Mouse (Mus musculus) right cerebral cortex, postnatal 4 days (tissue): Measurements from ENCODE around the gene Pole2.

Source experiments
- DNase-seq: peaks from one replicate; pipeline ENCODE4 v3.0.0-alpha.2; 2022

Gene Pole2

GRCm38 (mm10) chr12:69227776-69228466 is at the start of gene Pole2:
Gene Pole2 (minus strand): TSS chr12:69228195.
- peak; percentile 90 for DNase-seq

- no peak for DNase-seq
These were observed 41.0 kb upstream of the Pole2 start for GRCm38 (mm10) chr12:69268956-69269355.

GRCm38 (mm10) chr12:69267956-69268632 is 40.1 kb upstream of the Pole2 start:
- peak; percentile 8 for DNase-seq

GRCm38 (mm10) chr12:69265031-69265430 is 37.0 kb upstream of the Pole2 start:
- no peak for DNase-seq

- no peak for DNase-seq
These were observed 34.3 kb upstream of the Pole2 start for GRCm38 (mm10) chr12:69262251-69262650.

GRCm38 (mm10) chr12:69257836-69258235 is 29.8 kb upstream of the Pole2 start:
- no peak for DNase-seq

- DNase-seq, result no peak
These were observed 25.8 kb upstream of the Pole2 start for GRCm38 (mm10) chr12:69253806-69254205.

- DNase-seq, result no peak
These were observed 22.8 kb upstream of the Pole2 start for GRCm38 (mm10) chr12:69250756-69251155.

- DNase-seq, result no peak
These were observed 21.8 kb upstream of the Pole2 start for GRCm38 (mm10) chr12:69249766-69250165.

GRCm38 (mm10) chr12:69241771-69242431 is 13.9 kb upstream of the Pole2 start:
- DNase-seq, result peak; percentile 72

- no peak for DNase-seq
These were observed 13.4 kb upstream of the Pole2 start for GRCm38 (mm10) chr12:69241405-69241770.

GRCm38 (mm10) chr12:69240876-69241275 is 12.9 kb upstream of the Pole2 start, which contains the start of gene Klhdc1:
Gene Klhdc1 (plus strand): TSS chr12:69241176.
- DNase-seq, result no peak

GRCm38 (mm10) chr12:69238284-69238683 is 10.3 kb upstream of the Pole2 start:
- DNase-seq, result no peak

- no peak for DNase-seq
These were observed 7.8 kb upstream of the Pole2 start for GRCm38 (mm10) chr12:69235782-69236181.

- DNase-seq, result no peak
These were observed 1.3 kb upstream of the Pole2 start for GRCm38 (mm10) chr12:69229251-69229650.

GRCm38 (mm10) chr12:69220613-69221277 is 7.2 kb downstream of the Pole2 start:
- no peak for DNase-seq

GRCm38 (mm10) chr12:69216587-69216986 is 11.4 kb downstream of the Pole2 start:
- DNase-seq, result no peak

GRCm38 (mm10) chr12:69215000-69215785 is 12.8 kb downstream of the Pole2 start:
- no peak for DNase-seq

GRCm38 (mm10) chr12:69214393-69214792 is 13.6 kb downstream of the Pole2 start:
- DNase-seq, result no peak

GRCm38 (mm10) chr12:69213186-69213777 is 14.7 kb downstream of the Pole2 start:
- DNase-seq, result no peak

GRCm38 (mm10) chr12:69211057-69211456 is 16.9 kb downstream of the Pole2 start:
- DNase-seq, result no peak
